Mouse (Mus musculus): ENCODE data around the gene Itfg2.

GRCm38 (mm10) chr6:128361901-128362300 lies 62.8 kb downstream of the Itfg2 start:
- TF ChIP-seq CTCF (conservative IDR thresholded peaks at IDR 0.05; ENCODE audit: insufficient read depth, insufficient read length, low read depth, low read length) (no peak), POLR2A (IDR thresholded peaks at IDR 0.05; ENCODE audit: low read depth, low read length) (no peak)
